Mouse (Mus musculus) liver, postnatal 0 days (tissue): ENCODE data around the gene Rxfp3. TPM values are rescaled to one million over a fixed set of nuclear protein-coding genes. Genes with fewer than 3 reads are reported as not detected.

Experiments used
- ATAC-seq: fragments of 200-750 bp; cut with Nextera tagmentation; 2 replicates; pipeline ENCODE4 v1.8.0; 2017; ENCODE audit warnings: mild to moderate bottlenecking, moderate library complexity
- DNase-seq: peaks from one replicate; pipeline ENCODE4 v3.0.0-alpha.2; 2016
- H3K27ac ChIP-seq: fragments of 300-500 bp; sonication (generic); 2 replicates; pipeline ENCODE4 v1.5.1; 2014; ENCODE audit warnings: antibody characterized with exemption, moderate library complexity, mild to moderate bottlenecking, low read depth
- H3K27me3 ChIP-seq: fragments of 300-500 bp; sonication (generic); 2 replicates; pipeline ENCODE4 v1.6.1; 2014; ENCODE audit warnings: low read length, control low read depth, mixed read lengths; ENCODE audit not compliant: insufficient read depth
- H3K36me3 ChIP-seq: fragments of 300-500 bp; sonication (generic); replicated peaks from 2 replicates; pipeline ENCODE4 v1.6.1; 2014; ENCODE audit warnings: mild to moderate bottlenecking, control low read depth, low read length, moderate library complexity, mixed read lengths; ENCODE audit not compliant: insufficient read depth
- H3K4me1 ChIP-seq: fragments of 300-500 bp; sonication (generic); 2 replicates; pipeline ENCODE4 v1.6.1; 2014; ENCODE audit warnings: antibody characterized with exemption, mild to moderate bottlenecking, control low read depth; ENCODE audit not compliant: insufficient read depth
- H3K4me2 ChIP-seq: fragments of 300-500 bp; sonication (generic); 2 replicates; pipeline ENCODE4 v1.6.1; 2014; ENCODE audit warnings: low read depth, mild to moderate bottlenecking, low read length, moderate library complexity, mixed read lengths
- H3K4me3 ChIP-seq: fragments of 300-500 bp; sonication (generic); 2 replicates; pipeline ENCODE4 v1.5.1; 2014; ENCODE audit warnings: low read depth, low read length
- H3K9ac ChIP-seq: fragments of 300-500 bp; sonication (generic); replicated peaks from 2 replicates; pipeline ENCODE4 v1.6.1; 2014; ENCODE audit warnings: mild to moderate bottlenecking, moderate library complexity
- H3K9me3 ChIP-seq: fragments of 300-500 bp; sonication (generic); 2 replicates; pipeline ENCODE4 v1.6.1; 2016; ENCODE audit warnings: mild to moderate bottlenecking, control low read depth, low read length, mixed read lengths
- CTCF ChIP-seq: sonication (generic); IDR thresholded peaks from 2 replicates; pipeline ENCODE4 v1.5.1; 2016; ENCODE audit warnings: antibody characterized with exemption, low read depth
- EP300 ChIP-seq: IDR thresholded peaks from 2 replicates; pipeline ENCODE4 v1.6.1; 2016; ENCODE audit warnings: antibody characterized with exemption, low read depth, mild to moderate bottlenecking
- WGBS: fragments of 180-500 bp; shearing (Covaris S2); extraction: QIAGEN DNeasy Blood & Tissue Kit; methylation state at CpG from one replicate; pipeline ENCODE4 v1.1.7; 2014; ENCODE audit not compliant: insufficient replicate concordance; 5-methylcytosine and 5-hydroxymethylcytosine counted together
- polyA plus RNA-seq: library from polyadenylated mRNA; unstranded; fragments of >200 nt; fragmentation: Nextera tagmentation; extraction: Ambion mirVana; gene quantifications from 2 replicates; pipeline ENCODE4 v1.2.1, GENCODE M21; 2015

The Rxfp3 gene
- polyA plus RNA-seq, 1 experiment from 2014 or later: not detected

GRCm38 (mm10) chr15:11067891-11068290 is 30.1 kb upstream of the Rxfp3 start:
- no peaks in the 10 kb centered on the region for H3K36me3 ChIP-seq
- WGBS: 73% methylated on average over 7 of the region's 7 CpGs
- TF ChIP-seq CTCF: no peak
- TF ChIP-seq EP300: no peak
- no peaks in the 10 kb centered on the region for H3K9me3 ChIP-seq
- no peak overlapping the region for H3K4me2 ChIP-seq
- no peaks in the 10 kb centered on the region for H3K27me3 ChIP-seq
- DNase-seq (no peak), ATAC-seq (no peak)
- no peak overlapping the region for H3K9ac ChIP-seq
- no peak overlapping the region for H3K4me3 ChIP-seq
- peaks cover 4% of the 10 kb centered on the region; the same call in 1 of the 2 replicates for H3K4me1 ChIP-seq
- no peak overlapping the region for H3K27ac ChIP-seq

- Histone ChIP-seq H3K36me3 (no peaks in the 10 kb centered on the region), H3K4me3 (0 out of 2 replicates have a peak overlapping the region, but pooled peaks have one; percentile 27), H3K4me2 (peak overlapping the region; percentile 67), H3K9ac (no peak overlapping the region), H3K27ac (no peak overlapping the region), H3K27me3 (no peaks in the 10 kb centered on the region), H3K4me1 (peaks cover 4% of the 10 kb centered on the region; the same call in 1 of the 2 replicates), H3K9me3 (no peaks in the 10 kb centered on the region)
- DNase-seq (no peak), ATAC-seq (no peak)
- WGBS: 27% methylated on average over 5 of the region's 5 CpGs
- TF ChIP-seq CTCF (no peak), EP300 (no peak)
These were observed 28.5 kb upstream of the Rxfp3 start for GRCm38 (mm10) chr15:11066299-11066698.

GRCm38 (mm10) chr15:11065528-11066171 is 27.9 kb upstream of the Rxfp3 start:
- peak overlapping the region; percentile 27 for H3K4me3 ChIP-seq
- no peaks in the 10 kb centered on the region for H3K27me3 ChIP-seq
- no peaks in the 10 kb centered on the region for H3K36me3 ChIP-seq
- ATAC-seq (no peak), DNase-seq (no peak)
- peaks cover 4% of the 10 kb centered on the region; the same call in 1 of the 2 replicates for H3K4me1 ChIP-seq
- no peaks in the 10 kb centered on the region for H3K9me3 ChIP-seq
- WGBS: 15% methylated on average over 9 of the region's 9 CpGs
- 0 out of 2 replicates have a peak overlapping the region, but pooled peaks have one; percentile 22 for H3K27ac ChIP-seq
- TF ChIP-seq CTCF (no peak), EP300 (no peak)
- H3K9ac ChIP-seq: no peak overlapping the region
- H3K4me2 ChIP-seq: peak overlapping the region; percentile 67

GRCm38 (mm10) chr15:11064558-11065411 is 27.0 kb upstream of the Rxfp3 start, which contains the start of gene Adamts12:
Gene Adamts12 (plus strand): TSS chr15:11064790.
- H3K36me3 ChIP-seq: no peaks in the 10 kb centered on the region
- H3K4me3 ChIP-seq: peak within 1 kb of the TSS; percentile 27
- ATAC-seq: peak; percentile 68
- no peaks in the 10 kb centered on the region for H3K9me3 ChIP-seq
- peak; percentile 24 for DNase-seq
- TF ChIP-seq CTCF: no peak
- no peak for TF ChIP-seq EP300
- H3K4me1 ChIP-seq: peaks cover 4% of the 10 kb centered on the region; the same call in 1 of the 2 replicates
- H3K9ac ChIP-seq: 0 out of 2 replicates have a peak within 1 kb of the TSS, but pooled peaks have one; percentile 30
- H3K27me3 ChIP-seq: no peaks in the 10 kb centered on the region
- WGBS: 6% methylated on average over 24 of the region's 25 CpGs
- H3K4me2 ChIP-seq: peak within 1 kb of the TSS; percentile 67
- H3K27ac ChIP-seq: peak within 1 kb of the TSS; percentile 22; the same call in 1 of the 2 replicates

GRCm38 (mm10) chr15:11064160-11064557 is 26.4 kb upstream of the Rxfp3 start:
- Histone ChIP-seq H3K4me3 (no peak overlapping the region), H3K27ac (peak overlapping the region; percentile 22; the same call in 1 of the 2 replicates), H3K9ac (no peak overlapping the region), H3K9me3 (no peaks in the 10 kb centered on the region), H3K4me2 (no peak overlapping the region), H3K27me3 (no peaks in the 10 kb centered on the region), H3K4me1 (peaks cover 4% of the 10 kb centered on the region; the same call in 1 of the 2 replicates), H3K36me3 (no peaks in the 10 kb centered on the region)
- 34% methylated on average over 2 of the region's 2 CpGs for WGBS
- TF ChIP-seq CTCF: no peak
- no peak for TF ChIP-seq EP300
- ATAC-seq (peak; percentile 44), DNase-seq (no peak)

- Histone ChIP-seq H3K9ac (no peak overlapping the region), H3K27me3 (no peaks in the 10 kb centered on the region), H3K4me3 (no peak overlapping the region), H3K9me3 (no peaks in the 10 kb centered on the region), H3K36me3 (no peaks in the 10 kb centered on the region), H3K27ac (no peak overlapping the region), H3K4me2 (no peak overlapping the region), H3K4me1 (peaks cover 4% of the 10 kb centered on the region; the same call in 1 of the 2 replicates)
- WGBS: 66% methylated on average over 1 of the region's 1 CpGs
- no peak for ATAC-seq
- DNase-seq: no peak
- no peak for TF ChIP-seq CTCF
- no peak for TF ChIP-seq EP300
These were observed 25.1 kb upstream of the Rxfp3 start for GRCm38 (mm10) chr15:11062903-11063302.
